Mouse (Mus musculus): Measurements from ENCODE around the gene Igf1r.

Gene Igf1r

GRCm38 (mm10) chr7:67957376-67957775 lies 4.7 kb downstream of the Igf1r start:
- no peak for DNase-seq (ENCODE audit: low spot score)

GRCm38 (mm10) chr7:67958045-67958444 lies 5.4 kb downstream of the Igf1r start:
- no peak for DNase-seq (ENCODE audit: low spot score)

GRCm38 (mm10) chr7:67960701-67961100 lies 8.1 kb downstream of the Igf1r start:
- no peak for DNase-seq (ENCODE audit: low spot score)

GRCm38 (mm10) chr7:67961567-67962267 lies 9.1 kb downstream of the Igf1r start:
- DNase-seq (ENCODE audit: low spot score) = peak; percentile 63

- DNase-seq (ENCODE audit: low spot score) = no peak
These were observed 11.1 kb downstream of the Igf1r start for GRCm38 (mm10) chr7:67963691-67964090.

GRCm38 (mm10) chr7:67968394-67968793 lies 15.8 kb downstream of the Igf1r start:
- DNase-seq (ENCODE audit: low spot score) = no peak

- no peak for DNase-seq (ENCODE audit: low spot score)
These were observed 16.4 kb downstream of the Igf1r start for GRCm38 (mm10) chr7:67969076-67969475.

- DNase-seq (ENCODE audit: low spot score) = no peak
These were observed 20.8 kb downstream of the Igf1r start for GRCm38 (mm10) chr7:67973180-67974014.

GRCm38 (mm10) chr7:67981956-67982355 lies 29.3 kb downstream of the Igf1r start:
- no peak for DNase-seq (ENCODE audit: low spot score)

- no peak for DNase-seq (ENCODE audit: low spot score)
These were observed 30.2 kb downstream of the Igf1r start for GRCm38 (mm10) chr7:67982809-67983208.

- no peak for DNase-seq (ENCODE audit: low spot score)
These were observed 30.8 kb downstream of the Igf1r start for GRCm38 (mm10) chr7:67983451-67983850.

- DNase-seq (ENCODE audit: low spot score) = no peak
These were observed 32.4 kb downstream of the Igf1r start for GRCm38 (mm10) chr7:67985003-67985416.

- no peak for DNase-seq (ENCODE audit: low spot score)
These were observed 32.9 kb downstream of the Igf1r start for GRCm38 (mm10) chr7:67985511-67985910.

GRCm38 (mm10) chr7:67986277-67986676 lies 33.6 kb downstream of the Igf1r start:
- no peak for DNase-seq (ENCODE audit: low spot score)

GRCm38 (mm10) chr7:67986816-67987215 lies 34.2 kb downstream of the Igf1r start:
- DNase-seq (ENCODE audit: low spot score) = no peak

- no peak for DNase-seq (ENCODE audit: low spot score)
These were observed 36.7 kb downstream of the Igf1r start for GRCm38 (mm10) chr7:67989376-67989775.

- no peak for DNase-seq (ENCODE audit: low spot score)
These were observed 41.0 kb downstream of the Igf1r start for GRCm38 (mm10) chr7:67993614-67994013.

GRCm38 (mm10) chr7:67994346-67994858 lies 41.8 kb downstream of the Igf1r start:
- no peak for DNase-seq (ENCODE audit: low spot score)

- DNase-seq (ENCODE audit: low spot score) = no peak
These were observed 42.6 kb downstream of the Igf1r start for GRCm38 (mm10) chr7:67995276-67995675.

GRCm38 (mm10) chr7:67996202-67996960 lies 43.8 kb downstream of the Igf1r start:
- DNase-seq (ENCODE audit: low spot score) = no peak

GRCm38 (mm10) chr7:68001269-68001668 lies 48.6 kb downstream of the Igf1r start:
- DNase-seq (ENCODE audit: low spot score) = no peak

- DNase-seq (ENCODE audit: low spot score) = no peak
These were observed 53.4 kb downstream of the Igf1r start for GRCm38 (mm10) chr7:68006074-68006473.
